Mouse (Mus musculus) olfactory bulb, adult 2 months (tissue): ENCODE data around the gene Camk2n1. TPM values are rescaled to one million over a fixed set of nuclear protein-coding genes. Genes with fewer than 3 reads are reported as not detected.
A peak's percentile ranks its signal among the peaks of the same experiment; 100 is the strongest.

Source experiments
- H3K27ac ChIP-seq: fragments of 200-500 bp; 2 replicates; pipeline ENCODE4 v1.5.1; 2012; ENCODE audit warnings: low read depth, low read length; ENCODE audit not compliant: insufficient read depth
- H3K4me1 ChIP-seq: fragments of 200-500 bp; 2 replicates; pipeline ENCODE4 v1.6.1; 2012; ENCODE audit warnings: low read length; ENCODE audit not compliant: control insufficient read depth, insufficient read depth
- H3K4me3 ChIP-seq: fragments of 200-500 bp; 2 replicates; pipeline ENCODE4 v1.5.1; 2012; ENCODE audit warnings: mild to moderate bottlenecking, low read depth, low read length, moderate library complexity; ENCODE audit not compliant: insufficient read depth
- CTCF ChIP-seq: fragments of 200-500 bp; IDR thresholded peaks from 2 replicates; pipeline ENCODE4 v1.5.1; 2012; ENCODE audit warnings: low read depth, mild to moderate bottlenecking, low read length, moderate library complexity; ENCODE audit not compliant: insufficient read depth
- POLR2A ChIP-seq: fragments of 200-500 bp; IDR thresholded peaks from 2 replicates; pipeline ENCODE4 v1.6.1; 2012; ENCODE audit warnings: mild to moderate bottlenecking, low read depth, low read length, moderate library complexity; ENCODE audit not compliant: insufficient read depth
- WGBS: fragments of 180-500 bp; shearing (Covaris S2); methylation state at CpG from one replicate; pipeline ENCODE4 v1.1.7; 2018; 5-methylcytosine and 5-hydroxymethylcytosine counted together
- polyA plus RNA-seq: library from polyadenylated mRNA; stranded (reverse); fragments of >200 nt; gene quantifications from 2 replicates; pipeline ENCODE4 v1.2.4, GENCODE M21; 2012; ENCODE audit warnings: low replicate concordance; ENCODE audit not compliant: missing spikeins, insufficient read depth, insufficient read length

Camk2n1 gene
- polyA plus RNA-seq, 1 experiment = 114 TPM

- Histone ChIP-seq H3K4me3 (no peak overlapping the region), H3K4me1 (peaks cover 48% of the 10 kb centered on the region), H3K27ac (no peak overlapping the region)
- TF ChIP-seq POLR2A (no peak), CTCF (no peak)
- 48% methylated on average over 7 of the region's 7 CpGs for WGBS
Measured at GRCm38 (mm10) chr4:138471241-138471640, 17.1 kb downstream of the Camk2n1 start.

- peak overlapping the region; percentile 63 for H3K27ac ChIP-seq
- TF ChIP-seq CTCF = no peak
- no peak for TF ChIP-seq POLR2A
- WGBS = 37% methylated on average over 7 of the region's 7 CpGs
Measured at GRCm38 (mm10) chr4:138479595-138479994, 25.5 kb downstream of the Camk2n1 start.

GRCm38 (mm10) chr4:138480962-138481361 is 26.8 kb downstream of the Camk2n1 start:
- no peak overlapping the region for H3K4me3 ChIP-seq
- peak overlapping the region; percentile 63 for H3K27ac ChIP-seq
- WGBS = 27% methylated on average over 9 of the region's 9 CpGs
- no peak for TF ChIP-seq POLR2A
- no peak for TF ChIP-seq CTCF
- H3K4me1 ChIP-seq = peaks cover 36% of the 10 kb centered on the region

More at GRCm38 (mm10) chr4:138479595-138479994, 25.5 kb downstream of the Camk2n1 start:
- peaks cover 49% of the 10 kb centered on the region for H3K4me1 ChIP-seq
- H3K4me3 ChIP-seq = no peak overlapping the region

GRCm38 (mm10) chr4:138482721-138483120 is 28.6 kb downstream of the Camk2n1 start:
- TF ChIP-seq CTCF (no peak), POLR2A (no peak)
- H3K27ac ChIP-seq = no peak overlapping the region
- no peak overlapping the region for H3K4me3 ChIP-seq
- H3K4me1 ChIP-seq = peaks cover 31% of the 10 kb centered on the region
- WGBS = 68% methylated on average over 8 of the region's 8 CpGs

- Histone ChIP-seq H3K4me3 (no peak overlapping the region), H3K4me1 (peaks cover 36% of the 10 kb centered on the region), H3K27ac (peak overlapping the region; percentile 32; the same call in 1 of the 2 replicates)
- WGBS = 61% methylated on average over 8 of the region's 8 CpGs
- TF ChIP-seq CTCF (no peak), POLR2A (no peak)
Measured at GRCm38 (mm10) chr4:138488241-138488640, 34.1 kb downstream of the Camk2n1 start.

GRCm38 (mm10) chr4:138491088-138491487 is 37.0 kb downstream of the Camk2n1 start:
- Histone ChIP-seq H3K4me3 (no peak overlapping the region), H3K27ac (peak overlapping the region; percentile 81), H3K4me1 (peaks cover 56% of the 10 kb centered on the region)
- TF ChIP-seq POLR2A = no peak
- TF ChIP-seq CTCF = no peak
- WGBS = 27% methylated on average over 4 of the region's 4 CpGs

- Histone ChIP-seq H3K27ac (peak overlapping the region; percentile 35; the same call in 1 of the 2 replicates), H3K4me3 (no peak overlapping the region), H3K4me1 (peaks cover 68% of the 10 kb centered on the region)
- 48% methylated on average over 5 of the region's 5 CpGs for WGBS
- TF ChIP-seq CTCF (no peak), POLR2A (no peak)
Measured at GRCm38 (mm10) chr4:138493161-138494001, 39.3 kb downstream of the Camk2n1 start.

- Histone ChIP-seq H3K4me1 (peaks cover 61% of the 10 kb centered on the region), H3K4me3 (no peak overlapping the region), H3K27ac (peak overlapping the region; percentile 46)
- TF ChIP-seq POLR2A (no peak), CTCF (no peak)
- WGBS = 33% methylated on average over 5 of the region's 5 CpGs
Measured at GRCm38 (mm10) chr4:138494905-138495304, 40.8 kb downstream of the Camk2n1 start.

GRCm38 (mm10) chr4:138495775-138496174 is 41.7 kb downstream of the Camk2n1 start:
- WGBS = 5% methylated on average over 13 of the region's 13 CpGs
- TF ChIP-seq POLR2A (no peak), CTCF (no peak)

More at GRCm38 (mm10) chr4:138495775-138496174, 41.7 kb downstream of the Camk2n1 start:
- peaks cover 56% of the 10 kb centered on the region for H3K4me1 ChIP-seq
- no peak overlapping the region for H3K4me3 ChIP-seq
- peak overlapping the region; percentile 78 for H3K27ac ChIP-seq
